Comparison of ENCODE assay signal across 16 mouse cellular contexts in the genomic region with DNA sequence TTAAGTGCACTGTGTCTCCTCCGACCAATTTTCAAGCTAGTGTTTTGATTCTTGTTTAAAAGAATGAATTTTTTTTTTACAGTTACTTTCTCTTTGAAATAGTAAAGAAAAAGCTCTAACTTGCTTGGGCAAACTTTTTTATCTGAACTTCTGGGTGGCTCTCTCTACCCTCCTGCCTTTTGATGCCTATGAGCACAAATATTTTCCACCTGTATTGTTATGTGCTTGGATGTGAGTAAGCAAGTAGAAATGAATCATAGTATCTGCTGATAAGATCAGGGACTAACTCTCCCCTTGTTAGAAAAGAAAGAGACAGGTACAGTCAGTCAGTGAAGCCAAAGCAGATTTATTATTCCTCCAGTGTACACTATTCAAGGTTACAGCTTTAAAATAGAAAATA.
"Had no signal": no experiment of that assay in that cellular context is flagged by ENCODE, and none has a peak within 500 bp of the region (broad histone marks: within the 10 kb centered on the region; RNA-seq: fewer than 3 reads in every experiment).

No protein-coding gene starts in this region.

- DNase-seq: gastrocnemius, adult 2 months; gastrocnemius, postnatal 10 days; gastrocnemius, postnatal 25 days; heart, adult 18-20 months; heart, postnatal 10 days; heart, postnatal 36 days; kidney, adult 11 months; kidney, adult 2 months; kidney, postnatal 10 days; kidney, postnatal 25 days; kidney, postnatal 4 days; liver; liver, embryonic 13.5 days; liver, postnatal 0 days had no signal

- ATAC-seq: hindbrain, postnatal 0 days; intestine, embryonic 16.5 days; liver, postnatal 0 days had no signal
